Mouse (Mus musculus) liver, embryonic 14.5 days (tissue): Measurements from ENCODE around the gene Pde8a.

Experiments used
- CTCF ChIP-seq: IDR thresholded peaks from 2 replicates; pipeline ENCODE4 v1.5.1; 2016; ENCODE audit warnings: antibody characterized with exemption, low read depth, control low read depth
- EP300 ChIP-seq: IDR thresholded peaks from 2 replicates; pipeline ENCODE4 v1.6.1; 2016; ENCODE audit warnings: antibody characterized with exemption, low read depth

DNA sequence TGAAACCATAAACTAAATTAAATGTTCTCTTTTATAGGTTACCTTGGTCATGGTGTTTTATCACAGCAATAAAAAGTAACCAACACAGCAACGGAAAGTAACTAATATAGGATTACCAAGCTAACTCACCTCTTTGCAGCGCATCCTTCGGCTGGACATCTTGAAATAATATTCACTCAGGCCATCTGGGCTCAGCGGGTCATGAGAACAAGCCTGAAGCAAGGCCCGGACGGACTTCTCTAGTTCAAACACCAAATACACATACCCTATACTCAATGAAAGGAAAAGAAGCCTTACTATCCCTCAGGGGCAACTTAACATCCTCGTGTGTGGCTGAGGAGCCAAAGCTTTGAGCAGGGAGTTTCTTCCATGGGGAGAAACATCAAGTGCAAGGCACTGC lies 142.3 kb downstream of the Pde8a start:
- TF ChIP-seq CTCF = no peak
- TF ChIP-seq EP300 = no peak
